Mouse (Mus musculus): Measurements from ENCODE around the gene Eef1e1. TPM values are rescaled to one million over a fixed set of nuclear protein-coding genes. Genes with fewer than 3 reads are reported as not detected.
"Not testable (repeated sequence)": the region's sequence is repeated elsewhere in the genome, so short reads cannot be mapped to it uniquely, and the experiment has no call there.

Eef1e1 gene
- polyA plus RNA-seq (2015; fragmentation: Nextera tagmentation; extraction: Ambion mirVana), result 45.9 and 48.2 TPM in 2 replicates

DNA sequence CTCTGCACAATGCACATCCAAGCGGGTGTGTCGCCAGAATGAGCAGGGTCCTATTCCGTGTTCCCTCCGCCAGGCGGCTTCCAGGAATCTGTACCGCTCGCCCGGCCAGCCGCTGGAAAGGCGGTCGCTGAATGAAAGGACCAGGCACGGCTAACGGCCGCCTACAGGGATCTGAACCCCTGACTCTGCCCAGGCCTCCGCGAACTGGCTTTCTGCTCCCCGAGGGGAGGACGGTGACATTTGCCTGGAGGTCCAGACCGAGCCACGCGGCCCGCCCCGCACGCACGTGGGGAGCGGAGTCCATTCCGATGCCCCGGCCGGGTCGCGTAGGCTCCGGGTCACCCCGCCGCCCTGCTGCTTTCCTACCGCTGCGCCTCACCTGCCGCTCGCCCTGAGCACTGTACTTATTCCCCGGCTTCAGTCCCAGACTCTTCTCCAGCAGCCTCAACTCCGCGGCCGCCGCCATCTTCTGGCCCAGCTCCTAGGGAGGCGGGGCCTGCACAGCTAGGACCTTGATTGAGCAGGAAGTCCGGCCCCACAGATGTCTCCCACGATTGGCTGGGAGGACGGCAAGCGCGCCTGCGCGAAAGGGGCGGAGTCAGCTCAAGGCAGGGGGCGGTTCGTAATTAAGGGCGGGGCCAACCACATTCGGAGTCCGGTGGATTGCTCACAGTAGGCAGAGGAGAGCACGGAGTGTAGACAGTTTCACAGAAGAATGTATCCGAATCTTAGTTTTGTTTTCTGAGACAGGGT, at the start of gene Eef1e1:
Eef1e1 (minus strand) TSS at position 531 of the 753 bp plus-strand sequence.
- peak within 1 kb of the TSS; percentile 61 for H3K4me2 ChIP-seq
- H3K27me3 ChIP-seq, result no peaks in the 10 kb centered on the region
- H3K9me3 ChIP-seq, result no peaks in the 10 kb centered on the region
- H3K36me3 ChIP-seq, result peaks cover 28% of the 10 kb centered on the region
- H3K4me3 ChIP-seq, result peak within 1 kb of the TSS; percentile 78
- H3K9ac ChIP-seq, result peak within 1 kb of the TSS; percentile 91
- WGBS, result under 1% methylated on average over 59 of the region's 59 CpGs
- H3K27ac ChIP-seq, result peak within 1 kb of the TSS; percentile 86
- ATAC-seq (ENCODE audit: insufficient number of reproducible peaks, insufficient read depth, low FRiP score, low TSS enrichment, low read depth), result peak; percentile 97
- H3K4me1 ChIP-seq, result peaks cover 8% of the 10 kb centered on the region

DNA sequence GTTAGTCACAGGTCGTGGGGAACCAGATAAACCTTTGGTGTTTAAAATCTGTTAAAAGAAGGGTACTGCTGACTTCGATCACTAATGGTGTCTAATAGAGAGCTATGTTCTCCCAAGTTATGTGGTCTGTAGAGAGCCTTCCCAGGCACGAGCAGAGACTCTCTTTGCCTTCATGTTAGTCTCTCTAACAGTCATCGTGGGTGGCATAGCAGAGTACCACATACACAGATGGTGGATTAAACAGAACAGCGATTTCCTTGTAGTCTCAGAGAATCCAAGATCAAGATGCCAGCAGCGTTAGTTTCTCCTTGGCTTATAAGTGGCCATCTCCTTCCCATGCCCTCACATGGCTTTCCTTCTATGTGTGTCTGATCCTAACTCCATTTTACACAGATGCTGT, 32.0 kb upstream of the Eef1e1 start:
- Histone ChIP-seq H3K4me3 (no peak overlapping the region), H3K27me3 (no peaks in the 10 kb centered on the region), H3K36me3 (no peaks in the 10 kb centered on the region), H3K9me3 (no peaks in the 10 kb centered on the region), H3K4me2 (no peak overlapping the region), H3K27ac (no peak overlapping the region), H3K4me1 (no peaks in the 10 kb centered on the region), H3K9ac (no peak overlapping the region)
- no peak for ATAC-seq (ENCODE audit: insufficient number of reproducible peaks, insufficient read depth, low FRiP score, low TSS enrichment, low read depth)
- WGBS, result 74% methylated on average over 6 of the region's 6 CpGs

DNA sequence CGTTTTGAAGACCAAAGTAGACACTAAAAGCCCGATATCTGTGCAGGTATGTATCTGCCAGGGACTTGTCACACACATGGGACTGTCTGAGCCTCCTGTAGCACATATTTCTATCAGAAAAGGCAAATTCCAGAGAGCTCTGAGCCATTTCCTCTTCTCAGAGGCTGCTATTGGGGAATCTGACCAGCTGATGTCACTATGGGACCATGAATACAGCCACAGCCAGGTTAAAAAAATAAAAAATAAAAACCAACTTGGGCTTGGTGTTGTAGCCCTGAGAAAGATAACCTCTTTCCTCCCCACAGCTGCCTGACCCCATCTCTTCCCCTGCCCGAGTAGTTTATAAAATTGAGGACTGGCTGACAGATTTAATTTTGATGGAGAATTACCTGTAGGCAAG, 31.2 kb upstream of the Eef1e1 start:
- 36% methylated on average over 3 of the region's 3 CpGs for WGBS
- ATAC-seq (ENCODE audit: insufficient number of reproducible peaks, insufficient read depth, low FRiP score, low TSS enrichment, low read depth), result no peak
- H3K9me3 ChIP-seq, result no peaks in the 10 kb centered on the region

DNA sequence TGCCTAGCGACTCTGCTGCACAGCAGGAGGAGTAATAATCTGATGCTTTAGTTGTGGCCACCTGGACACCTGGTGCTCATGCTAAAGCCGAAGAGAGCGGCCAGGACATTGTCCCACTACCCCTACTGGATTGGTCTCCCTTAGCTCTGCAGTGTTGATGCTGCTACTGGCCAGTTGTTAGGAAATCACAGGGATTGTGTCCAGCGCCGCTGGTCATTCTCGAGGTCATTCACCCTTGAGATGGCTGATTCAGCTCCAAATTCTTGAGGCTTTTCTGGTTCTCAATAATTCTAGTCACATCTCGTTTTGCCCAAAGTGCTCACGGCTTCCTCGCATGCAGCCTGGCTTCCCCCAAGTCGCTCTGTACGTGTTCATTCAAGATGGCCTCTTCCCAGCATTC, 29.9 kb upstream of the Eef1e1 start:
- Histone ChIP-seq H3K27ac (no peak overlapping the region), H3K4me1 (no peaks in the 10 kb centered on the region), H3K9ac (no peak overlapping the region), H3K4me2 (no peak overlapping the region), H3K4me3 (no peak overlapping the region), H3K9me3 (no peaks in the 10 kb centered on the region), H3K36me3 (no peaks in the 10 kb centered on the region), H3K27me3 (no peaks in the 10 kb centered on the region)
- ATAC-seq (ENCODE audit: insufficient number of reproducible peaks, insufficient read depth, low FRiP score, low TSS enrichment, low read depth), result no peak
- WGBS, result 85% methylated on average over 11 of the region's 11 CpGs

More for the DNA sequence above, 31.2 kb upstream of the Eef1e1 start:
- Histone ChIP-seq H3K36me3 (no peaks in the 10 kb centered on the region), H3K4me1 (no peaks in the 10 kb centered on the region), H3K4me2 (no peak overlapping the region), H3K27me3 (no peaks in the 10 kb centered on the region), H3K4me3 (no peak overlapping the region), H3K9ac (no peak overlapping the region), H3K27ac (no peak overlapping the region)

DNA sequence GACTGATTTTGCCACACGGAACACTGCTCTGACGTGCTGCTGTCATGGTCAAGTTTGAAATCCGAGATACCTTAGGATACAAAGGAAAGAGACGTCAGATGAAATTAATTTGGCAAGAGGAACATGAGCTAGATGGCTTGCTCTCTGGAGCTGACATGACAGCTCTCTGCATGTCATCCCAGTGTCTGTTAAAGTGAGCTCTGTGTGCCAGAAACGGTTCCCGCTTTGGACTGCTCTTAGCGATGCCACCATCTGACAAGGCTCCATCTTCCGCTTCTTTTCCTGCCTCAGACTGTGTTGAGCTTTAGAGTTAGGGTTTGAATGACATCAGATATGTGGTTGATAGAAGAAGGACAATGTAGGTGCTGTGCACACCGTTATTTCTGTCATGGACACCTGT, 13.5 kb upstream of the Eef1e1 start:
- H3K36me3 ChIP-seq, result no peaks in the 10 kb centered on the region
- H3K27me3 ChIP-seq, result no peaks in the 10 kb centered on the region
- H3K9ac ChIP-seq, result no peak overlapping the region
- no peaks in the 10 kb centered on the region for H3K4me1 ChIP-seq
- 53% methylated on average over 9 of the region's 9 CpGs for WGBS
- no peaks in the 10 kb centered on the region for H3K9me3 ChIP-seq
- H3K27ac ChIP-seq, result no peak overlapping the region
- no peak overlapping the region for H3K4me3 ChIP-seq
- H3K4me2 ChIP-seq, result no peak overlapping the region
- ATAC-seq (ENCODE audit: insufficient number of reproducible peaks, insufficient read depth, low FRiP score, low TSS enrichment, low read depth), result no peak

DNA sequence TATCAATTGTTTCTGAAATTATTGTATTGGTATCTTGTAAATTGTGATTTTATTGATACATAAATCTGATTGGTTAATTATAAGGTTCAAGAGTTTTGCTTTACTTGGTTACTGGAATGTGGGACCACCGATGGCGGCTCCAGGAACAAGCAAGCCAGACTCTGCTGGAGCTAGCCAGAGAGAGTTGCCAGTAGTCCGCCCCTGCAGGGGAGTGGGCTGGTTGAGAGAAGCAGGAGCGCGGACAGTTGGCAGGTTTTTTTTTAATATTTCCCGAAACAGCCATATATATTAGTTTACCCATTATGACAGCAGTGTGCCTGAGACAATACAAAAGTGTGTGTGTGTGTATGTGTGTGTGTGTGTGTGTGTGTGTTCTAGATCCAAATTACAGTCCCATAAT, 12.6 kb upstream of the Eef1e1 start:
- H3K9ac ChIP-seq; H3K27me3 ChIP-seq; ATAC-seq (ENCODE audit: insufficient number of reproducible peaks, insufficient read depth, low FRiP score, low TSS enrichment, low read depth); H3K4me2 ChIP-seq; H3K27ac ChIP-seq; H3K4me1 ChIP-seq; H3K9me3 ChIP-seq; H3K36me3 ChIP-seq; H3K4me3 ChIP-seq: not testable (repeated sequence)
- 89% methylated on average over 6 of the region's 6 CpGs for WGBS

DNA sequence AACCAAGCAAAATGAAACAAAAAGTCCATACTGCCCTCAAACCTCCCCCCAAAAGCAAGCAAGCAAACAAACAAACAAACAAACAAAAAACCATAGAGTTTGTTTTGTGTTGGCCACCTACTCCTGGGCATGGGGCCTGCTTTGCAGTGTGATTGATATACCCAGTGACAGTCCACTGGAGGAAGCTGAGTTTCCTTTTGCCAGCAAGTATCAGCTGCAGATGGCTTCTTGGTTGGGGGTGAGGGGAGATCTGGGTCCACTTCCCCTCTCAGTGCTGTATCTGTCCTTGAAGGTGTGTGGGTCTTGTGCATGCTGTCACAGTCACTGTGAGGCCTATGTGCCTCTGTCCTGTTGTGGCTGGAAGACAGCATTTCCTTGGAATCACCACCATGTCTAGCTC, 11.2 kb upstream of the Eef1e1 start:
- no peak overlapping the region for H3K4me2 ChIP-seq
- H3K9ac ChIP-seq, result no peak overlapping the region
- H3K9me3 ChIP-seq, result no peaks in the 10 kb centered on the region
- no peak overlapping the region for H3K4me3 ChIP-seq
- no peaks in the 10 kb centered on the region for H3K4me1 ChIP-seq
- H3K27me3 ChIP-seq, result no peaks in the 10 kb centered on the region
- no peaks in the 10 kb centered on the region for H3K36me3 ChIP-seq
- no peak for ATAC-seq (ENCODE audit: insufficient number of reproducible peaks, insufficient read depth, low FRiP score, low TSS enrichment, low read depth)
- no peak overlapping the region for H3K27ac ChIP-seq

DNA sequence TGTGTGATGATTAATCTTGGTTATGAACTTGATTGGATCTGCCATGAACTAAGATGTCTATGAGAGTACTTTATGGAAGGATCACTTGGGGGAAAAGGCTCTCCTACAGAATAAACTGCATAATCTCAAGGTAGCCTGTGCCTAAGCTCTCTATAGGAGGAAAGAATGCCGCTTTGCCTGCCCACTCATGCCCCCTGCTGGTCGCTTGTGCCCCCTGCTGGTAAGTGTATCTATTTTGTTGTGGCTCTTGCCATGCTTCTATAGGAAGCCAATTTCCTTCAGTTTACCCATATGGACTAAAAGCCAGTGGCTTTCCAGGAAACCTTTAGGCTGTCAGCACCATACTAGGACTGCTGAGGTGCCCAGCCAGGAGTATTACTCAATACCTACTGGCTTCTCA, 9.7 kb upstream of the Eef1e1 start:
- H3K27ac ChIP-seq, result no peak overlapping the region

DNA sequence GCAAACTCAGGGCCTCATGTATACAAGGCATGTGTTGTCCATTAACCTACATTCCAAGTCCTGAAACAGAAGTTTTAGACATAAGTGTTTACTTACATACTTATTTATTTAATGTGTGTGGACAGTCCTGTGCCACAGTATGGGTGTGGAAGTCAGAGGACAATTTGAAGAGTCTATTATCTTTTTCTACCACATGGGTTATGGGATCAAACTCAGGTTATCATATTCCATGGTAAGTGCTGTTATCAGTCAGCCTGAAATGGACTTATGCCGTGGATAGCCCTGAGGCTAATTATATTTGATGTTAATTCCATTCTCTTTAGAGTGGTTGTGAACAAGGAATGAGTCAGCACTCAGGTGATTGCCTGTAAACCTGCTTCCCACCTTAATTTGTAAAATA, 5.9 kb upstream of the Eef1e1 start:
- no peaks in the 10 kb centered on the region for H3K36me3 ChIP-seq
- H3K4me3 ChIP-seq, result no peak overlapping the region
- H3K4me1 ChIP-seq, result no peaks in the 10 kb centered on the region
- H3K4me2 ChIP-seq, result no peak overlapping the region
- WGBS, result 44% methylated on average over 1 of the region's 1 CpGs
- H3K9ac ChIP-seq, result no peak overlapping the region
- no peak overlapping the region for H3K27ac ChIP-seq
- no peaks in the 10 kb centered on the region for H3K9me3 ChIP-seq
- no peaks in the 10 kb centered on the region for H3K27me3 ChIP-seq
- ATAC-seq (ENCODE audit: insufficient number of reproducible peaks, insufficient read depth, low FRiP score, low TSS enrichment, low read depth), result no peak

More for the DNA sequence above, 9.7 kb upstream of the Eef1e1 start:
- 18% methylated on average over 2 of the region's 2 CpGs for WGBS
- Histone ChIP-seq H3K9me3 (no peaks in the 10 kb centered on the region), H3K4me1 (no peaks in the 10 kb centered on the region), H3K36me3 (no peaks in the 10 kb centered on the region), H3K4me3 (no peak overlapping the region), H3K27me3 (no peaks in the 10 kb centered on the region), H3K9ac (no peak overlapping the region), H3K4me2 (no peak overlapping the region)
- ATAC-seq (ENCODE audit: insufficient number of reproducible peaks, insufficient read depth, low FRiP score, low TSS enrichment, low read depth), result no peak

DNA sequence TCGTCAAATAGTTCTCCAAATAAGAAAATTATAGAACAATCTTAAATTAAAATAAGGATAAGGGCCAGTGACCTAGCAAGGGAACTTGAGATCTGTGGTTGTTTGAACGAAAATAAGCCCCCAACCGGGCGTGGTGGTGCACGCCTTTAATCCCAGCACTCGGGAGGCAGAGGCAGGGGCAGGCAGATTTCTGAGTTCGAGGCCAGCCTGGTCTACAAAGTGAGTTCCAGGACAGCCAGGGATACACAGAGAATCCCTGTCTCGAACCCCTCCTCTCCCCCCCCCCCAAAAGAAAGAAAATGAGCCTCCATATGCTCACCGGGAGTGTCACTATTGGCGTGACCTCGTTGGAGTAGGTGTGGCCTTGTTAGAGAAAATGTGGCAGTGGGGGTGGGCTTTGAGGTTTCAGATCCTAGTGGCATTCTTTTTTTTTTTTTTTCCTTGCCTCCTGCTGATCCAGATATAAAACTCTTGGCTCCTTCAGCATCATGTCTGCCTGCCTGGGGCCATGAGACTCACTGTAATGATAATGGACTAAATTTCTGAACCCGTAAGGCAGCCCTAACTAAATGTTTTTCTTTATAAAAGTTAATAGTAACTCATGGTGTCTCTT, 772 bp upstream of the Eef1e1 start:
- H3K4me3 ChIP-seq, result no peak overlapping the region
- no peak overlapping the region for H3K27ac ChIP-seq
- H3K36me3 ChIP-seq, result peaks cover 19% of the 10 kb centered on the region
- ATAC-seq (ENCODE audit: insufficient number of reproducible peaks, insufficient read depth, low FRiP score, low TSS enrichment, low read depth), result no peak
- no peaks in the 10 kb centered on the region for H3K27me3 ChIP-seq
- H3K4me1 ChIP-seq, result peaks cover 8% of the 10 kb centered on the region
- H3K9me3 ChIP-seq, result no peaks in the 10 kb centered on the region
- no peak overlapping the region for H3K4me2 ChIP-seq
- 89% methylated on average over 12 of the region's 12 CpGs for whole genome bisulfite sequencing
- H3K9ac ChIP-seq, result no peak overlapping the region

DNA sequence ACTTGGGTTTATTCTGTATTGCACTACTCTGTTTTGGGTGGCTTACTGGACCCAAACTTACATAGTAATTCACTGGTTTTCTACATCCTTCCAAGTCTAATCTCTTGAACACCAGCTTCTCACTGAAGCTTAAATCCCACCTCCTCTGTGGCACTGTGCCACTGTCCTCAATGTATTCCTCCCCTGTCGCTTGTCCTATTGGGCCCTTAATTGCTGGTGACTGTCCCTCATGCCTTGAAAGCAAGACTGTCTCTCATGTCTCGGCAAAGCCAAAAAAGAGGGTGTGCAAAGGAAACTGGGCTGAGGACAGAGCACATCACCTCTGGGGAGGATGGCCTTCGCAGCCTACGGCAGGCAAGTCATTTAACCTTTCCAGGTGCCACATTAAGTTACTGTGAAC, 993 bp downstream of the Eef1e1 start:
- 20% methylated on average over 4 of the region's 4 CpGs for WGBS
- no peaks in the 10 kb centered on the region for H3K27me3 ChIP-seq
- H3K4me1 ChIP-seq, result peaks cover 8% of the 10 kb centered on the region
- no peak overlapping the region for H3K27ac ChIP-seq
- peaks cover 37% of the 10 kb centered on the region for H3K36me3 ChIP-seq
- H3K4me3 ChIP-seq, result peak overlapping the region; percentile 78
- H3K9me3 ChIP-seq, result no peaks in the 10 kb centered on the region
- peak overlapping the region; percentile 61 for H3K4me2 ChIP-seq
- H3K9ac ChIP-seq, result peak overlapping the region; percentile 91
- ATAC-seq (ENCODE audit: insufficient number of reproducible peaks, insufficient read depth, low FRiP score, low TSS enrichment, low read depth), result no peak

DNA sequence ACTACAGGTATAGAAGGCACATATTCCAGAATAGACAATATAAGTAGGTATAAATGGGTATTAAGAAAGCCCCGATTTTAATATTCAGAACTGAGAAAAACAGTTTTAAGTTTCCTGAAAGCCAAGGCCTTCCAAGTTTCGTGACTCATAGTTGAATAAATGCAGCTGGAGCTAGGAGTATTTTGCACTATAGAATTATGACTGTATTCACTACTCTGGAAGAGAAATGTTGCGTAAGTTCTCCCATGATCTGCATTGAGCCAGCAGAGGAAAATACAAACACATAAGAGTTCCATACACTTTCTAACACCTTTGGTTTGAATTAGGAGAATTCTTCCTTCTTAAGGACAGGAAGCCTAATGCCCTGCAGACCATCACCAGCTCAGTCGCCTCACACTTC, 8.6 kb downstream of the Eef1e1 start:
- Histone ChIP-seq H3K27ac (no peak overlapping the region), H3K4me3 (no peak overlapping the region), H3K36me3 (peaks cover 91% of the 10 kb centered on the region), H3K9me3 (no peaks in the 10 kb centered on the region), H3K4me2 (no peak overlapping the region), H3K27me3 (no peaks in the 10 kb centered on the region), H3K4me1 (no peaks in the 10 kb centered on the region), H3K9ac (no peak overlapping the region)
- no peak for ATAC-seq (ENCODE audit: insufficient number of reproducible peaks, insufficient read depth, low FRiP score, low TSS enrichment, low read depth)
- 91% methylated on average over 4 of the region's 4 CpGs for WGBS
